Mouse (Mus musculus): ENCODE data around the gene 1700092M07Rik.

DNA sequence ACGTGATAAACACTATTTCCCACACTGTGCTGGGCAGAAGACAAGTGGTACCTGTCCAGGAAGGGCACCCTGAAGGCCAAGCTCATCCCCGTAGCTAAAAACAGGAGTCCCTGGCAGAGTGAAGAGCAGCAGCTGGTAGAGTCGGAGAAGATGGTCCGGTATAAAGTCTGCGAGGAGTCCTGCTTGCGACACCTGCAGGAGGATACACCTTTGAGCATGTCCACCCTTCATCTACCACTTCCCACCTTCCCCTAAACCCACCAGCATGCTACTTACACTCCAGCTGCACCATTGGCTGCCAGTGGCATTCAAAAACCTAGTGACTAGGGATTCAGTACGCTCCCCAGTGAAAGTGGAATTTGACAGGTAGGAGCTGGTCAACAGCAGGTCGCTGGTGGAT lies 31.6 kb upstream of the 1700092M07Rik start:
- TF ChIP-seq HCFC1 (IDR thresholded peaks at IDR 0.05; ENCODE audit: borderline replicate concordance, insufficient read depth, low read length) (no peak), CHD2 (IDR thresholded peaks at IDR 0.05; ENCODE audit: low read depth, low read length) (no peak)
